Mouse (Mus musculus): ENCODE measurements around the gene Pknox1.

DNA sequence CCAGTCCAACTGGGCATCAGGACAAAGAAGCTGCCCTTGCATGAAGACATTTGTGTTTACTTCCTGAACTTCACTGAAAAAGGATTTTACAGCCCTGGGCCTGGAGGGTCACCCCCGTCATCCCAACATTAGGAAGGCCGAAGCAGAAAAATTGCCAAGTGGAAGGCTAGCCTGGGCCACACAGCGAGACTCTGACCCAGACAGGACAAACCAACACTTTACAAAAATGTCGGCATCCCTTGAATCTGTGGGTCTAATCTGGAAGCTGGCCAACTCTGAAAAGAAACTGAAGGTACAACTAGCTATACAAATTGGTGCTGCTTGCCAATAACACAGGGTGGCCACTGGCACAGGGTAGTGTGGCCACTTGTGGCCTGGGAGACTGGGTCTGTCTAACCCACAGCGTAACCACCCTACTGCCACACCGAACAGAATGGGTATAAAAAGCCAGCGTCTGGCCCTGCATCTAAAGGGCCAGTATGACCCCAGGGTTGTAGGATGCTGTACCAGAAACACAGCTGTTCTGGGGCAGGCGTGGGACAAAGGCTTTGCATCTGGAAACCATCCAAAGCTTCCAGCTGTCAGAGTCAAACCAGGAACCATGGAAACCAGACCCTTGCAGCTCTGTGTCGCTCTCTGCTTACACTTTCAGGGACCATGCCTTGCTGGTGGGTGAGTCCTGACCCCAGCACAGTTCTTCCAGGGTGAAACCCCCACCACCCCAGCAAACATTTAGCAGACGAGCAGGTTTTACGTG, 7.2 kb upstream of the Pknox1 start:
- TF ChIP-seq GATA1 (IDR thresholded peaks at IDR 0.05; ENCODE audit: borderline replicate concordance, low read length) (no peak), FLI1 (IDR thresholded peaks at IDR 0.05; ENCODE audit: low read length) (no peak)

All from megakaryocyte, embryonic 14.5 days (primary cell).